Comparison of ENCODE assay signal across 9 mouse cellular contexts in genomic region chr8:105694051-105694799, GRCm38 (mm10). TPM values are rescaled to one million over a fixed set of nuclear protein-coding genes. Genes with fewer than 3 reads are reported as not detected.
DNase-seq lines count a peak whose midpoint lies in the region; ATAC-seq and TF ChIP-seq lines count a peak whose summit lies in the region.
"Had no signal": no experiment of that assay in that cellular context is flagged by ENCODE, and none has a peak within 500 bp of the region (broad histone marks: within the 10 kb centered on the region; RNA-seq: fewer than 3 reads in every experiment).

No protein-coding gene starts in this region.

- peaks cover 20% of the 10 kb centered on the region for H3K4me1 ChIP-seq in cerebellum, adult 2 months (ENCODE audit: control insufficient read depth, insufficient read depth, low read length)
- peaks cover 18% of the 10 kb centered on the region for H3K4me1 ChIP-seq in forebrain, embryonic 16.5 days (replicated peaks; ENCODE audit: control insufficient read depth, insufficient read depth, low read length)
- peaks cover 14% of the 10 kb centered on the region for H3K4me1 ChIP-seq in limb, embryonic 12.5 days (replicated peaks)

- H3K4me2 ChIP-seq in forebrain, embryonic 16.5 days (ENCODE audit: low read length), result peak overlapping the region; percentile 80
- H3K4me2 ChIP-seq in limb, embryonic 12.5 days, result peak overlapping the region; percentile 94

- H3K4me3 ChIP-seq in layer of hippocampus, adult 2 months, result peak overlapping the region; percentile 80
- H3K4me3 ChIP-seq in cerebellum, adult 2 months (replicated peaks; ENCODE audit: insufficient read depth, low read depth, low read length), result peak overlapping the region; percentile 89
- H3K4me3 ChIP-seq in forebrain, embryonic 16.5 days (replicated peaks; ENCODE audit: low read length), result peak overlapping the region; percentile 70
- peak overlapping the region; percentile 49 for H3K4me3 ChIP-seq in limb, embryonic 12.5 days (replicated peaks)

- peaks cover 4% of the 10 kb centered on the region; the same call in 1 of the 2 replicates for H3K9me3 ChIP-seq in forebrain, embryonic 16.5 days (ENCODE audit: control insufficient read depth, low read length)
- 0 out of 2 replicates have a peak, but pooled peaks cover 6% of the 10 kb centered on the region for H3K9me3 ChIP-seq in limb, embryonic 12.5 days

- ATAC-seq in forebrain, embryonic 16.5 days, result peak; percentile 51
- ATAC-seq in limb, embryonic 12.5 days (ENCODE audit: insufficient number of reproducible peaks, insufficient read depth, low FRiP score, low TSS enrichment, low read depth), result 0 out of 2 replicates have a peak, but pooled peaks have one; percentile 19

- H3K27me3 ChIP-seq in cerebellum, adult 2 months (ENCODE audit: control insufficient read depth, insufficient read depth, low read length), result no peaks in the 10 kb centered on the region
- H3K27me3 ChIP-seq in forebrain, embryonic 16.5 days (replicated peaks; ENCODE audit: control insufficient read depth, insufficient read depth, low read length), result no peaks in the 10 kb centered on the region
- peaks cover 33% of the 10 kb centered on the region for H3K27me3 ChIP-seq in limb, embryonic 12.5 days

- peak; percentile 67 for TF ChIP-seq CTCF in layer of hippocampus, adult 2 months (conservative IDR thresholded peaks at IDR 0.05)
- peak; percentile 35; the same call in 1 of the 2 replicates for TF ChIP-seq CTCF in cerebellum, adult 2 months (IDR thresholded peaks at IDR 0.05; ENCODE audit: borderline replicate concordance, insufficient read depth, low read depth, low read length)

- peak overlapping the region; percentile 84 for H3K9ac ChIP-seq in forebrain, embryonic 16.5 days (replicated peaks; ENCODE audit: low read depth, low read length)
- 0 out of 2 replicates have a peak overlapping the region, but pooled peaks have one; percentile 27 for H3K9ac ChIP-seq in limb, embryonic 12.5 days (replicated peaks)

- H3K36me3 ChIP-seq in forebrain, embryonic 16.5 days (ENCODE audit: control insufficient read depth, insufficient read depth), result peaks cover 10% of the 10 kb centered on the region; the same call in 1 of the 2 replicates
- H3K36me3 ChIP-seq in limb, embryonic 12.5 days, result peaks cover 24% of the 10 kb centered on the region

- WGBS in cerebellum, adult 2 months, result 1% methylated on average over 40 of the region's 40 CpGs
- WGBS in forebrain, embryonic 16.5 days, result 6% methylated on average over 30 of the region's 40 CpGs
- 8% methylated on average over 40 of the region's 40 CpGs for WGBS in limb, embryonic 12.5 days

- no peak for DNase-seq in layer of hippocampus, adult 2 months (ENCODE audit: low spot score in 2 of 2)
- no peak for DNase-seq in layer of hippocampus, adult 9-10 months (ENCODE audit: low spot score)
- peak; percentile 75 to 79 for DNase-seq in cerebellum, adult 2 months
- DNase-seq in right cerebral cortex, adult 2 months (ENCODE audit: low spot score in 2 of 2), result peak; percentile 46 to 54
- DNase-seq in urinary bladder, postnatal 14 days (ENCODE audit: low spot score), result no peak
- DNase-seq in gastrocnemius, postnatal 25 days, result no peak

- peak overlapping the region; percentile 96 for H3K27ac ChIP-seq in layer of hippocampus, adult 2 months
- peak overlapping the region; percentile 86 for H3K27ac ChIP-seq in cerebellum, adult 2 months (ENCODE audit: insufficient read depth, low read length)
- peak overlapping the region; percentile 64 for H3K27ac ChIP-seq in forebrain, embryonic 16.5 days (ENCODE audit: low read length)
- H3K27ac ChIP-seq in limb, embryonic 12.5 days, result no peak overlapping the region

- 0 out of 2 replicates have a peak, but pooled peaks have one; percentile 5 for TF ChIP-seq POLR2A in cerebellum, adult 2 months (IDR thresholded peaks at IDR 0.05; ENCODE audit: borderline replicate concordance, insufficient read depth, low read length)

RNA-seq across cellular contexts. Expression of gene Acd, which starts 6.7 kb away (rescaled TPM):
- 10 to 100 TPM; 41.1 to 41.5 TPM for total RNA-seq in layer of hippocampus, adult 2 months (2021)
- 56.3 and 56.8 TPM in 2 replicates for polyA plus RNA-seq in cerebellum, adult 2 months (2012; rRNA removed)
- 105 and 106 TPM in 2 replicates for polyA plus RNA-seq in forebrain, embryonic 16.5 days (2015; fragmentation: Nextera tagmentation; extraction: Ambion mirVana)
- 75.3 and 76.7 TPM in 2 replicates for polyA plus RNA-seq in limb, embryonic 12.5 days (2016; fragmentation: Nextera tagmentation; extraction: Ambion mirVana)
- total RNA-seq in gastrocnemius, postnatal 25 days (2021), result 1 to 10 TPM; 6.5 to 6.8 TPM

RNA-seq across cellular contexts. Expression of gene Pard6a, which starts 6.7 kb away (rescaled TPM):
- 10 to 100 TPM; 32.7 to 35.4 TPM for total RNA-seq in layer of hippocampus, adult 2 months (2021)
- polyA plus RNA-seq in cerebellum, adult 2 months (2012; rRNA removed), result 128 and 137 TPM in 2 replicates
- polyA plus RNA-seq in forebrain, embryonic 16.5 days (2015; fragmentation: Nextera tagmentation; extraction: Ambion mirVana), result 45.4 and 50.0 TPM in 2 replicates
- 14.6 and 16.1 TPM in 2 replicates for polyA plus RNA-seq in limb, embryonic 12.5 days (2016; fragmentation: Nextera tagmentation; extraction: Ambion mirVana)
- total RNA-seq in gastrocnemius, postnatal 25 days (2021), result 1 to 10 TPM; 5.4 to 5.7 TPM

RNA-seq across cellular contexts. Expression of gene Carmil2, which starts 8.2 kb away (rescaled TPM):
- 10 to 100 TPM; 71.1 to 76.9 TPM for total RNA-seq in layer of hippocampus, adult 2 months (2021)
- 69.8 and 72.1 TPM in 2 replicates for polyA plus RNA-seq in cerebellum, adult 2 months (2012; rRNA removed)
- polyA plus RNA-seq in forebrain, embryonic 16.5 days (2015; fragmentation: Nextera tagmentation; extraction: Ambion mirVana), result 9.5 and 12.7 TPM in 2 replicates
- 0.58 and 0.59 TPM in 2 replicates for polyA plus RNA-seq in limb, embryonic 12.5 days (2016; fragmentation: Nextera tagmentation; extraction: Ambion mirVana)
- total RNA-seq in gastrocnemius, postnatal 25 days (2021), result under 1 TPM in 1 of 2 experiments, not detected in 1; 0.11 TPM

RNA-seq across cellular contexts. Expression of gene 4933405L10Rik, which starts 13.2 kb away (rescaled TPM):
- total RNA-seq in layer of hippocampus, adult 2 months (2021), result under 1 TPM in 1 of 2 experiments, not detected in 1; 0.84 TPM
- 0.51 TPM in 2 replicates for polyA plus RNA-seq in cerebellum, adult 2 months (2012; rRNA removed)
- polyA plus RNA-seq in forebrain, embryonic 16.5 days (2015; fragmentation: Nextera tagmentation; extraction: Ambion mirVana), result 0.22 and 0.32 TPM in 2 replicates
- polyA plus RNA-seq in limb, embryonic 12.5 days (2016; fragmentation: Nextera tagmentation; extraction: Ambion mirVana), result 0.25 TPM in 1 of 2 replicates, not detected in the other
- not detected for total RNA-seq in gastrocnemius, postnatal 25 days (2021)
- total RNA-seq: layer of hippocampus, postnatal 25 days had no signal

RNA-seq across cellular contexts. Expression of gene Enkd1, which starts 13.8 kb away (rescaled TPM):
- total RNA-seq in layer of hippocampus, adult 2 months (2021), result 10 to 100 TPM in 1 of 2 experiments, 1 to 10 TPM in 1; 8.1 to 10.8 TPM
- 15.3 and 17.4 TPM in 2 replicates for polyA plus RNA-seq in cerebellum, adult 2 months (2012; rRNA removed)
- polyA plus RNA-seq in forebrain, embryonic 16.5 days (2015; fragmentation: Nextera tagmentation; extraction: Ambion mirVana), result 16.3 and 19.6 TPM in 2 replicates
- 34.9 and 35.9 TPM in 2 replicates for polyA plus RNA-seq in limb, embryonic 12.5 days (2016; fragmentation: Nextera tagmentation; extraction: Ambion mirVana)
- total RNA-seq in gastrocnemius, postnatal 25 days (2021), result 1 to 10 TPM in 1 of 2 experiments, under 1 TPM in 1; 0.82 to 1.0 TPM

Comparison
In these comparisons a context has a peak if more than half of its experiments do, and no peak if none do; other contexts are left out.
1. DNase-seq: peak in cerebellum, adult 2 months (2 of 2) and right cerebral cortex, adult 2 months (2 of 2); none in layer of hippocampus, adult 2 months (0 of 2), layer of hippocampus, adult 9-10 months (single experiment), urinary bladder, postnatal 14 days (single experiment) and gastrocnemius, postnatal 25 days (single experiment).
2. Peak in every context shown above with its lines, with median percentiles within 50 percentile points of each other: H3K4me3 ChIP-seq.